ENCODE assay signal across 8 mouse cellular contexts in genomic region chr3:50816479-50816878, GRCm38 (mm10).
DNase-seq lines count a peak whose midpoint lies in the region; ATAC-seq lines count a peak whose summit lies in the region.

No protein-coding gene starts in this region.

- peak; percentile 11 for DNase-seq in ovary, postnatal 36 days (ENCODE audit: low spot score)
- DNase-seq in ovary, postnatal 14 days (ENCODE audit: low spot score): no peak
- peak; percentile 33 to 51 for DNase-seq in heart, adult 18-20 months
- DNase-seq in layer of hippocampus, postnatal 10 days (ENCODE audit: low spot score in 2 of 2): peak; percentile 27 to 49
- DNase-seq in telencephalon, adult 2 months (ENCODE audit: low read depth, low spot score): peak; percentile 51
- no peak for DNase-seq in spleen, adult 12 weeks (ENCODE audit: low spot score)
- DNase-seq in thymus, adult 18-20 months: no peak

- no peak for ATAC-seq in megakaryocyte progenitor cell, adult 5-6 weeks (replicated peaks; ENCODE audit: poor library complexity)

Comparison
In these comparisons a context has a peak if more than half of its experiments do, and no peak if none do; other contexts are left out.
1. DNase-seq: peak in ovary, postnatal 36 days (single experiment), heart, adult 18-20 months (2 of 2), layer of hippocampus, postnatal 10 days (2 of 2) and telencephalon, adult 2 months (single experiment); none in ovary, postnatal 14 days (single experiment), spleen, adult 12 weeks (single experiment) and thymus, adult 18-20 months (0 of 2).